ENCODE assay signal across 11 mouse cellular contexts in the genomic region with DNA sequence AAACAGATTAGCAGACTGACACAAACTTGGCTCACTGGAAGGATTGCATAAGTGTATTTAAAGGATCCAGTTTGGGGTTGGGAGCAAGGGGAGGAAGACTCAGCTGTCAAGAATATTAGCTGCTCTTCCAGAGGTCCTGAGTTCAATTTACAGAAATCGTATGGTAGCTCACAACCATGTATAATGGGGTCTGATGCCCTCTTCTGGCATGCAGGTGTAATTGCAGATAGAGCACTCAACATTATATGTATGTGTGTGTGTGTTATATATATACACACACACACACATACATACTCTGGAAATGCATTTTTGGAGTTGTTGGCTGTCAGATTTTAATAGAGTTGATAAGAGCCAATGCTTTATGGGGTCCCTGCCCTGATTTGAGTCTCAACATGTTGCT.
DNase-seq lines count a peak whose midpoint lies in the region; ATAC-seq and TF ChIP-seq lines count a peak whose summit lies in the region.
"Had no signal": no experiment of that assay in that cellular context is flagged by ENCODE, and none has a peak within 500 bp of the region (broad histone marks: within the 10 kb centered on the region; RNA-seq: fewer than 3 reads in every experiment).

No protein-coding gene starts in this region.

- H3K4me3 ChIP-seq in hindbrain, postnatal 0 days (ENCODE audit: low read length) = no peak overlapping the region
- H3K4me3 ChIP-seq in hindbrain, embryonic 16.5 days (ENCODE audit: low read length) = no peak overlapping the region
- no peak overlapping the region for H3K4me3 ChIP-seq in midbrain, postnatal 0 days (ENCODE audit: low read depth, low read length)
- no peak overlapping the region for H3K4me3 ChIP-seq in midbrain, embryonic 15.5 days
- H3K4me3 ChIP-seq: limb, embryonic 13.5 days; midbrain, embryonic 12.5 days had no signal

- DNase-seq in hindbrain, postnatal 0 days (ENCODE audit: low spot score) = no peak
- no peak for DNase-seq in midbrain, postnatal 0 days (ENCODE audit: low spot score)
- peak; percentile 26 for DNase-seq in embryo, embryonic 10.5 days (ENCODE audit: low spot score)
- DNase-seq in left cerebral cortex, adult 8-10 months (ENCODE audit: low spot score in 2 of 2) = no peak
- DNase-seq in gastrocnemius, postnatal 14 days = no peak
- DNase-seq: heart, postnatal 36 days; thymus, postnatal 4 days had no signal

- no peak overlapping the region for H3K4me2 ChIP-seq in hindbrain, postnatal 0 days (ENCODE audit: low read depth, low read length)
- H3K4me2 ChIP-seq in hindbrain, embryonic 16.5 days (ENCODE audit: low read length) = no peak overlapping the region
- no peak overlapping the region for H3K4me2 ChIP-seq in midbrain, postnatal 0 days (ENCODE audit: low read depth, low read length, poor library complexity, severe bottlenecking)
- H3K4me2 ChIP-seq in midbrain, embryonic 15.5 days = no peak overlapping the region
- H3K4me2 ChIP-seq: limb, embryonic 13.5 days; midbrain, embryonic 12.5 days had no signal

- H3K36me3 ChIP-seq in hindbrain, postnatal 0 days (ENCODE audit: insufficient read depth, low read length) = no peaks in the 10 kb centered on the region
- H3K36me3 ChIP-seq in hindbrain, embryonic 16.5 days (ENCODE audit: control insufficient read depth, insufficient read depth, low read length) = no peaks in the 10 kb centered on the region
- no peaks in the 10 kb centered on the region for H3K36me3 ChIP-seq in midbrain, postnatal 0 days (ENCODE audit: insufficient read depth, low read length)
- H3K36me3 ChIP-seq in midbrain, embryonic 15.5 days (replicated peaks) = no peaks in the 10 kb centered on the region
- H3K36me3 ChIP-seq: limb, embryonic 13.5 days; midbrain, embryonic 12.5 days had no signal

- 47% methylated on average over 1 of the region's 1 CpGs for WGBS in hindbrain, postnatal 0 days
- 44% methylated on average over 1 of the region's 1 CpGs for WGBS in hindbrain, embryonic 16.5 days
- WGBS in midbrain, postnatal 0 days = 48% methylated on average over 1 of the region's 1 CpGs
- 48% methylated on average over 1 of the region's 1 CpGs for WGBS in midbrain, embryonic 15.5 days

- TF ChIP-seq CTCF in hindbrain, postnatal 0 days (IDR thresholded peaks at IDR 0.05; ENCODE audit: low read depth) = peak; percentile 58
- TF ChIP-seq CTCF in midbrain, postnatal 0 days (IDR thresholded peaks at IDR 0.05) = peak; percentile 51

- no peaks in the 10 kb centered on the region for H3K27me3 ChIP-seq in hindbrain, postnatal 0 days (ENCODE audit: insufficient read depth, low read length)
- H3K27me3 ChIP-seq in hindbrain, embryonic 16.5 days (replicated peaks; ENCODE audit: control insufficient read depth, insufficient read depth, low read length) = no peaks in the 10 kb centered on the region
- no peaks in the 10 kb centered on the region for H3K27me3 ChIP-seq in midbrain, postnatal 0 days (ENCODE audit: insufficient read depth, low read length)
- H3K27me3 ChIP-seq in midbrain, embryonic 15.5 days (replicated peaks) = no peaks in the 10 kb centered on the region
- H3K27me3 ChIP-seq: limb, embryonic 13.5 days; midbrain, embryonic 12.5 days had no signal

- H3K9me3 ChIP-seq in hindbrain, postnatal 0 days (ENCODE audit: low read length) = no peaks in the 10 kb centered on the region
- no peaks in the 10 kb centered on the region for H3K9me3 ChIP-seq in hindbrain, embryonic 16.5 days (ENCODE audit: control insufficient read depth, low read length)
- H3K9me3 ChIP-seq in midbrain, postnatal 0 days (ENCODE audit: low read length) = no peaks in the 10 kb centered on the region
- no peaks in the 10 kb centered on the region for H3K9me3 ChIP-seq in midbrain, embryonic 15.5 days
- H3K9me3 ChIP-seq: limb, embryonic 13.5 days; midbrain, embryonic 12.5 days had no signal

- no peaks in the 10 kb centered on the region for H3K4me1 ChIP-seq in hindbrain, postnatal 0 days (ENCODE audit: insufficient read depth, low read length)
- no peaks in the 10 kb centered on the region for H3K4me1 ChIP-seq in hindbrain, embryonic 16.5 days (ENCODE audit: control insufficient read depth, insufficient read depth, low read depth, low read length)
- H3K4me1 ChIP-seq in midbrain, postnatal 0 days (ENCODE audit: insufficient read depth, low read length) = no peaks in the 10 kb centered on the region
- no peaks in the 10 kb centered on the region for H3K4me1 ChIP-seq in midbrain, embryonic 15.5 days
- H3K4me1 ChIP-seq: limb, embryonic 13.5 days; midbrain, embryonic 12.5 days had no signal

- intact Hi-C loops in gastrocnemius, postnatal 14 days (cut with DNase I; ENCODE audit: low total_unique reads) = no loop called here

- no peak overlapping the region for H3K27ac ChIP-seq in hindbrain, postnatal 0 days
- no peak overlapping the region for H3K27ac ChIP-seq in hindbrain, embryonic 16.5 days (ENCODE audit: low read depth, low read length)
- H3K27ac ChIP-seq in midbrain, postnatal 0 days (ENCODE audit: low read depth, low read length) = no peak overlapping the region
- no peak overlapping the region for H3K27ac ChIP-seq in midbrain, embryonic 15.5 days
- H3K27ac ChIP-seq: limb, embryonic 13.5 days; midbrain, embryonic 12.5 days had no signal

- no peak overlapping the region for H3K9ac ChIP-seq in hindbrain, postnatal 0 days (replicated peaks; ENCODE audit: low read length)
- no peak overlapping the region for H3K9ac ChIP-seq in hindbrain, embryonic 16.5 days (ENCODE audit: low read depth, low read length)
- H3K9ac ChIP-seq in midbrain, postnatal 0 days (replicated peaks; ENCODE audit: low read length, poor library complexity, severe bottlenecking) = no peak overlapping the region
- H3K9ac ChIP-seq in midbrain, embryonic 15.5 days = no peak overlapping the region
- H3K9ac ChIP-seq: limb, embryonic 13.5 days; midbrain, embryonic 12.5 days had no signal

- ATAC-seq in hindbrain, postnatal 0 days = no peak
- ATAC-seq in hindbrain, embryonic 16.5 days = no peak
- no peak for ATAC-seq in midbrain, postnatal 0 days (ENCODE audit: low FRiP score)
- ATAC-seq in midbrain, embryonic 15.5 days (replicated peaks) = no peak
